Mouse (Mus musculus) liver, embryonic 13.5 days (tissue): Measurements from ENCODE around the gene Rnaseh2a. TPM values are rescaled to one million over a fixed set of nuclear protein-coding genes. Genes with fewer than 3 reads are reported as not detected.

Source experiments
- ATAC-seq: fragments of 200-750 bp; cut with Nextera tagmentation; 2 replicates; pipeline ENCODE4 v1.8.0; 2017; ENCODE audit warnings: low read depth, mild to moderate bottlenecking, moderate number of reproducible peaks, moderate library complexity
- DNase-seq: peaks from one replicate; pipeline ENCODE4 v3.0.0; 2022
- H3K27ac ChIP-seq: fragments of 300-500 bp; sonication (generic); 2 replicates; pipeline ENCODE4 v1.5.1; 2015; ENCODE audit warnings: moderate library complexity, mild to moderate bottlenecking, inconsistent platforms
- H3K27me3 ChIP-seq: fragments of 300-500 bp; sonication (generic); 2 replicates; pipeline ENCODE4 v1.6.1; 2015; ENCODE audit warnings: mild to moderate bottlenecking, inconsistent platforms
- H3K36me3 ChIP-seq: fragments of 300-500 bp; sonication (generic); 2 replicates; pipeline ENCODE4 v1.6.1; 2015; ENCODE audit warnings: mild to moderate bottlenecking, inconsistent platforms
- H3K4me1 ChIP-seq: fragments of 300-500 bp; sonication (generic); replicated peaks from 2 replicates; pipeline ENCODE4 v1.6.1; 2015; ENCODE audit warnings: inconsistent platforms
- H3K4me2 ChIP-seq: fragments of 300-500 bp; sonication (generic); 2 replicates; pipeline ENCODE4 v1.6.1; 2015; ENCODE audit warnings: inconsistent platforms, mild to moderate bottlenecking, moderate library complexity
- H3K4me3 ChIP-seq: fragments of 300-500 bp; sonication (generic); replicated peaks from 2 replicates; pipeline ENCODE4 v1.5.1; 2015; ENCODE audit warnings: mild to moderate bottlenecking, inconsistent platforms
- H3K9ac ChIP-seq: fragments of 300-500 bp; sonication (generic); 2 replicates; pipeline ENCODE4 v1.6.1; 2015; ENCODE audit warnings: mild to moderate bottlenecking, inconsistent platforms
- H3K9me3 ChIP-seq: fragments of 300-500 bp; sonication (generic); replicated peaks from 2 replicates; pipeline ENCODE4 v1.6.1; 2016; ENCODE audit warnings: inconsistent platforms
- WGBS: fragments of 180-500 bp; shearing (Covaris S2); methylation state at CpG from one replicate; pipeline ENCODE4 v1.1.7; 2015; ENCODE audit not compliant: insufficient replicate concordance; 5-methylcytosine and 5-hydroxymethylcytosine counted together
- polyA plus RNA-seq: library from polyadenylated mRNA; unstranded; fragments of >200 nt; fragmentation: Nextera tagmentation; extraction: Ambion mirVana; gene quantifications from 2 replicates; pipeline ENCODE4 v1.2.1, GENCODE M21; 2015

Gene Rnaseh2a
- polyA plus RNA-seq, 1 experiment from 2014 or later = 130 TPM

DNA sequence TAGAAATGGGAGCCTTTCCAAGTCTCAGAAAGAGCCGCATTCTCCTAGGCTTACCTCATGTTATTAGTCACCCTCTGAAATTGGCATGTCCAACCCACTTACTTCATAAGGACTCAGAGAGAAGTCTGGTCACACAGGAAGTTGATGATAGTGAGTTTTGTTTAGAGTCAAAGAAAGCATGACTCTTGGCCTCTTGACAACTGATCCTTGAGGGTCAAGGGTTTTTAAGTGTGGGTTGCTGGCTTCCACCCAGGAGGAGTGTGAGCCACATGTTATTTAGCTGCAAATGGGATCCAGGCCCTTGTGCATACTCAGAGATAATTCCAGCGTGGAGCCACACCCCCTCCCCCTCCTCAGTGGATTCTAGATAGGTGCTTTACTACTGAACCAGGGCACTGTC, 48.0 kb downstream of the Rnaseh2a start:
- Histone ChIP-seq H3K4me3 (no peak overlapping the region), H3K27me3 (peaks cover 65% of the 10 kb centered on the region), H3K9me3 (no peaks in the 10 kb centered on the region), H3K4me2 (no peak overlapping the region), H3K9ac (no peak overlapping the region), H3K4me1 (0 out of 2 replicates have a peak, but pooled peaks cover 6% of the 10 kb centered on the region), H3K27ac (no peak overlapping the region), H3K36me3 (no peaks in the 10 kb centered on the region)
- 61% methylated on average over 2 of the region's 2 CpGs for WGBS
- DNase-seq (no peak), ATAC-seq (no peak)

- Histone ChIP-seq H3K4me2 (no peak overlapping the region), H3K4me1 (peaks cover 12% of the 10 kb centered on the region), H3K4me3 (no peak overlapping the region), H3K9me3 (no peaks in the 10 kb centered on the region), H3K27ac (no peak overlapping the region), H3K36me3 (no peaks in the 10 kb centered on the region), H3K27me3 (peaks cover 61% of the 10 kb centered on the region), H3K9ac (no peak overlapping the region)
- ATAC-seq (no peak), DNase-seq (no peak)
- 73% methylated on average over 15 of the region's 15 CpGs for WGBS
These were observed 50.9 kb downstream of the Rnaseh2a start for GRCm38 (mm10) chr8:84918646-84919045.

DNA sequence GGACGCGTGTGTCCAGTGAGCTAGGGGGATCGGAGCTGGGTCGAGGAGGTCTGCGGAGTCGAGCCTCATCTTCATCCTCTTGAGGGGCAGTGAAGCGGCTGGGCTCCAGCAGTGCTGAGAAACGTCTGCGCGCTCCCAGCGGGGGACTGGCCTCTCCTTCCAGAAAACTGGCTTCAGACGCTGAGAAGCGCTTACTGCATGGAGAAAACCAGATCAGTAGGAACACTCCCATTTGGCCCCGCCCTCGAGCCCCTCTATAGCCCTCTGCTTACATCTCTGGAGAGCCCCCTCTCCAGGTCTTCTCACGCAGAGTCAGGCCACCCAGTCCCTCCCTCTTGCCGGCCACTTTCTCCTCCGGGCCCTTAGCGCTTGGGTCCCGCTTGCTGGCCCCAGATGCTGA, 51.8 kb downstream of the Rnaseh2a start:
- DNase-seq (no peak), ATAC-seq (no peak)
- Histone ChIP-seq H3K9me3 (no peaks in the 10 kb centered on the region), H3K4me2 (no peak overlapping the region), H3K36me3 (no peaks in the 10 kb centered on the region), H3K9ac (no peak overlapping the region), H3K27me3 (peaks cover 60% of the 10 kb centered on the region), H3K4me1 (peaks cover 21% of the 10 kb centered on the region), H3K4me3 (no peak overlapping the region), H3K27ac (no peak overlapping the region)
- 27% methylated on average over 20 of the region's 20 CpGs for WGBS

GRCm38 (mm10) chr8:84915269-84915668, 54.3 kb downstream of the Rnaseh2a start:
- 81% methylated on average over 8 of the region's 8 CpGs for WGBS
- Histone ChIP-seq H3K4me2 (no peak overlapping the region), H3K27me3 (peaks cover 77% of the 10 kb centered on the region), H3K36me3 (peaks cover 7% of the 10 kb centered on the region), H3K4me3 (no peak overlapping the region), H3K4me1 (peaks cover 30% of the 10 kb centered on the region), H3K9me3 (no peaks in the 10 kb centered on the region), H3K9ac (no peak overlapping the region), H3K27ac (no peak overlapping the region)
- DNase-seq = no peak
- no peak for ATAC-seq

GRCm38 (mm10) chr8:84913960-84914359, 55.6 kb downstream of the Rnaseh2a start:
- 24% methylated on average over 4 of the region's 4 CpGs for WGBS
- peak overlapping the region; percentile 35; the same call in 1 of the 2 replicates for H3K27ac ChIP-seq
- no peak overlapping the region for H3K9ac ChIP-seq
- peaks cover 65% of the 10 kb centered on the region for H3K27me3 ChIP-seq
- peak overlapping the region; percentile 54 for H3K4me3 ChIP-seq
- H3K9me3 ChIP-seq = no peaks in the 10 kb centered on the region
- peaks cover 43% of the 10 kb centered on the region for H3K4me1 ChIP-seq
- H3K36me3 ChIP-seq = peaks cover 9% of the 10 kb centered on the region
- H3K4me2 ChIP-seq = peak overlapping the region; percentile 88
- ATAC-seq (peak; percentile 27; the same call in 1 of the 2 replicates), DNase-seq (peak; percentile 72)

DNA sequence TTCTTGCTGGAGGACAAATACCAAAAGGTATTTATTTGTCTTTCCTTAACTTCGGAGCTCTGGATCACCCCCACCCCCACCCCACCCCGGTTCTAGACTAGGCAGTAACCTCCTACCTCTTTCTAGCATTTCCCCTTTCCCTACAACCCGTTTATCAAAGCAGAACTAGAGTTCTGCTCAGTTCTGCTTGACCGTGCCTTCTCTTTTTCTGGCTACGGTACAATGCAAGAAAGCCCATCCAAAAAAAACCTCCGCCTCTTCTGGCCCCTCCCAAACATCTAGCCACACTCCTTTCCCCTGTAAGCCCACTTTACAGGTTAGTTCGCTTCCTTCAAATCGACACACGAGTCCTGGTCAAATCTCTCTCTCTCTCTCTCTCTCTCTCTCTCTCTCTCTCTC, 56.1 kb downstream of the Rnaseh2a start:
- H3K4me1 ChIP-seq = peaks cover 47% of the 10 kb centered on the region
- peak overlapping the region; percentile 88 for H3K4me2 ChIP-seq
- WGBS = 5% methylated on average over 9 of the region's 9 CpGs
- ATAC-seq (no peak), DNase-seq (no peak)
- peaks cover 60% of the 10 kb centered on the region for H3K27me3 ChIP-seq
- peak overlapping the region; percentile 68 for H3K9ac ChIP-seq
- H3K36me3 ChIP-seq = peaks cover 9% of the 10 kb centered on the region
- peak overlapping the region; percentile 35 for H3K27ac ChIP-seq
- peak overlapping the region; percentile 54 for H3K4me3 ChIP-seq
- H3K9me3 ChIP-seq = no peaks in the 10 kb centered on the region

GRCm38 (mm10) chr8:84912895-84913501, 56.6 kb downstream of the Rnaseh2a start:
- 1% methylated on average over 55 of the region's 55 CpGs for WGBS
- ATAC-seq = peak; percentile 63

GRCm38 (mm10) chr8:84912391-84912790, 57.2 kb downstream of the Rnaseh2a start:
- Histone ChIP-seq H3K4me1 (peaks cover 55% of the 10 kb centered on the region), H3K36me3 (peaks cover 12% of the 10 kb centered on the region), H3K27me3 (peaks cover 49% of the 10 kb centered on the region), H3K27ac (peak overlapping the region; percentile 50; the same call in 1 of the 2 replicates), H3K9me3 (no peaks in the 10 kb centered on the region), H3K4me2 (peak overlapping the region; percentile 88), H3K9ac (peak overlapping the region; percentile 68), H3K4me3 (peak overlapping the region; percentile 54)
- no peak for DNase-seq
- no peak for ATAC-seq
- 30% methylated on average over 27 of the region's 27 CpGs for WGBS

More at GRCm38 (mm10) chr8:84912895-84913501, 56.6 kb downstream of the Rnaseh2a start:
- Histone ChIP-seq H3K4me1 (peaks cover 50% of the 10 kb centered on the region), H3K27ac (peak overlapping the region; percentile 50), H3K36me3 (peaks cover 9% of the 10 kb centered on the region), H3K9me3 (no peaks in the 10 kb centered on the region), H3K9ac (peak overlapping the region; percentile 68), H3K4me3 (peak overlapping the region; percentile 54), H3K4me2 (peak overlapping the region; percentile 88), H3K27me3 (peaks cover 55% of the 10 kb centered on the region)
- peak; percentile 82 for DNase-seq

DNA sequence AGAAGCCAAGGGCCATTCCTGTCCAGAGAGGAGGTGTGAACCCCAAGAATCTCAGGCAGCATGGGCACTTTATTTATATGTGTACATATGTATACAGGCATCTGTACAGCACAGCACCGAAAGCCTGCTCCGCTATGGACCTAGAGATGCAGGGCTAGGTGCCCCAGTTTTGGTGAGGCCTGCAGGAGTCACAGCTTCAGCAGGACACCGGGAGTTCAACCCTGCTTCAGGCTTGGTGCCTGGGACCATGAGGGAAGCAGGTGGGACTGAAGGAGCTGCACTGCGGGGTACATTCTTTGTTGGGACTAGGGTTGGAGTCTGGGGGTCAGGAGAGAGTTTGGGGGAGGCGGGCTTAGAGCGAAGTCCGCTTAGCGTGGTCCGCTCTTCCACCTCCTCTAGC, 57.7 kb downstream of the Rnaseh2a start:
- H3K4me3 ChIP-seq = 0 out of 2 replicates have a peak overlapping the region, but pooled peaks have one; percentile 54
- H3K27me3 ChIP-seq = peaks cover 44% of the 10 kb centered on the region
- ATAC-seq (no peak), DNase-seq (no peak)
- peak overlapping the region; percentile 88; the same call in 1 of the 2 replicates for H3K4me2 ChIP-seq
- WGBS = 89% methylated on average over 9 of the region's 9 CpGs
- H3K9me3 ChIP-seq = no peaks in the 10 kb centered on the region
- 0 out of 2 replicates have a peak overlapping the region, but pooled peaks have one; percentile 68 for H3K9ac ChIP-seq
- H3K36me3 ChIP-seq = peaks cover 18% of the 10 kb centered on the region
- peaks cover 60% of the 10 kb centered on the region for H3K4me1 ChIP-seq
- H3K27ac ChIP-seq = no peak overlapping the region

DNA sequence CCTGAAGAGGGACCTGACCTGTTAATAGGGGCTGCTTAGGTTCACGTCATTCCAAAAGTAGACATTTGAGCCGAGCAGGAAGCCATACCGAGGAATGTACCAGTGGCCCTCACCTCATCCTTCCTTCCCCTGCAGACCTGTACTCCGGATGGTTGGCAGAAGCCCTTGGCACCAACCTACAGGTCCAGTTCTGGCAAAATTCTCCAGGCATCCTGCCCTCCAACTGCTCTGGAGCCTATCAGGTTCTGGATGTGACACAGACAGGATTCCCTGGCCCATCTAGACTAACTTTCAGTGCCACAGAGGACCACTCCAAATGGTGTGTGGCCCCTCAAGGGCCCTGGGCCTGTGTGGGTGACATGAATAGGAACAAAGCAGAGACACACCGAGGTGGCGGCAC, 59.0 kb downstream of the Rnaseh2a start:
- no peak overlapping the region; the same call in 1 of the 2 replicates for H3K9ac ChIP-seq
- no peak for DNase-seq
- peaks cover 67% of the 10 kb centered on the region for H3K4me1 ChIP-seq
- H3K27ac ChIP-seq = 0 out of 2 replicates have a peak overlapping the region, but pooled peaks have one; percentile 12
- H3K4me3 ChIP-seq = no peak overlapping the region
- ATAC-seq = no peak
- H3K9me3 ChIP-seq = no peaks in the 10 kb centered on the region
- peak overlapping the region; percentile 94 for H3K4me2 ChIP-seq
- H3K27me3 ChIP-seq = peaks cover 33% of the 10 kb centered on the region
- peaks cover 31% of the 10 kb centered on the region for H3K36me3 ChIP-seq
- WGBS = 81% methylated on average over 6 of the region's 6 CpGs

DNA sequence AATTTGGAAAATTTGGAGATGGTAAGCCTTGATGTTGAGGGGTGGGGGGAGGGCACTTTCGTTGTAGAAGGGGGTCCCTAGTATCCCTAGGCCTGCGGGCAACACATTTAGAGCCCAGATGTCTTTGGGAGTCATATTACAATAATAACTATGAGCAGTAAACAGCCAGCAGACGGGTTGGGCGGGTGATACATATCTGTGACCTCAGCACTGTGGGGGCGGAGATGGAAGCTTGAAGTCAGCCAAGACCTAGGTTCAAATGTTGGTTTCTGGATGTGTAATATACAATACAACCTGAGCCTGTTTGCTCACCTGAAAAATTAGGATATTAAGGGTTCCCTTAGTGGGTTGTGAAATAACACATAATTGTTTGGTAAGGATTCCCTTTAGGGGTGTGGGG, 59.6 kb downstream of the Rnaseh2a start:
- WGBS = 53% methylated on average over 5 of the region's 5 CpGs
- H3K4me1 ChIP-seq = peaks cover 73% of the 10 kb centered on the region
- H3K27ac ChIP-seq = peak overlapping the region; percentile 91

More for the DNA sequence above, 59.6 kb downstream of the Rnaseh2a start:
- Histone ChIP-seq H3K9me3 (no peaks in the 10 kb centered on the region), H3K4me2 (peak overlapping the region; percentile 94), H3K9ac (peak overlapping the region; percentile 90), H3K27me3 (peaks cover 29% of the 10 kb centered on the region), H3K4me3 (peak overlapping the region; percentile 74), H3K36me3 (peaks cover 37% of the 10 kb centered on the region)
- peak; percentile 23 for DNase-seq
- no peak for ATAC-seq
